Mouse (Mus musculus): Measurements from ENCODE around the gene Numa1.
"Not testable (repeated sequence)": the region's sequence is repeated elsewhere in the genome, so short reads cannot be mapped to it uniquely, and the experiment has no call there.

Gene Numa1

GRCm38 (mm10) chr7:101933751-101934240, at the start of gene Numa1, which contains the start of gene Lrrc51:
Numa1 (plus strand) TSS chr7:101934111.
Lrrc51 (minus strand) TSS chr7:101933895.
- peak; percentile 98 for DNase-seq

- no peak for DNase-seq
These were observed 49.8 kb upstream of the Numa1 start for GRCm38 (mm10) chr7:101884160-101884559.

GRCm38 (mm10) chr7:101886274-101886673, 47.6 kb upstream of the Numa1 start:
- no peak for DNase-seq

GRCm38 (mm10) chr7:101888460-101888859, 45.5 kb upstream of the Numa1 start:
- DNase-seq: no peak

DNA sequence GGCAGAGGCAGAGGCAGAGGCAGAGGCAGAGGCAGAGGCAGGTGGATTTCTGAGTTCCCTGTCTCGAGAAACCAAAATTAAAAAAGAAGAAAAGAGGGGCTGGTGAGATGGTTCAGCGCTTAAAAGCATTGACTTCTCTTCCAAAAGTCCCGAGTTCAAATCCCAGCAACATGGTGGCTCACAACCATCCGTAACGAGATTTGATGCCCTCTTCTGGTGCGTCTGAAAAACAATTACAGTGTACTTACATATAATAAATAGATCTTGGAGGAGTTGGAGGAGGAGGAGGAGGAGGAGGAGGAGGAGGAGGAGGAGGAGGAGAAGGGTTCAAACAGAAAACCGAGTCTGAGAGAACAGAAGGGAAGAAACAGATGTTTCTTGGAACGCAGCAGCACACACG, 38.2 kb upstream of the Numa1 start:
- no peak for DNase-seq

DNA sequence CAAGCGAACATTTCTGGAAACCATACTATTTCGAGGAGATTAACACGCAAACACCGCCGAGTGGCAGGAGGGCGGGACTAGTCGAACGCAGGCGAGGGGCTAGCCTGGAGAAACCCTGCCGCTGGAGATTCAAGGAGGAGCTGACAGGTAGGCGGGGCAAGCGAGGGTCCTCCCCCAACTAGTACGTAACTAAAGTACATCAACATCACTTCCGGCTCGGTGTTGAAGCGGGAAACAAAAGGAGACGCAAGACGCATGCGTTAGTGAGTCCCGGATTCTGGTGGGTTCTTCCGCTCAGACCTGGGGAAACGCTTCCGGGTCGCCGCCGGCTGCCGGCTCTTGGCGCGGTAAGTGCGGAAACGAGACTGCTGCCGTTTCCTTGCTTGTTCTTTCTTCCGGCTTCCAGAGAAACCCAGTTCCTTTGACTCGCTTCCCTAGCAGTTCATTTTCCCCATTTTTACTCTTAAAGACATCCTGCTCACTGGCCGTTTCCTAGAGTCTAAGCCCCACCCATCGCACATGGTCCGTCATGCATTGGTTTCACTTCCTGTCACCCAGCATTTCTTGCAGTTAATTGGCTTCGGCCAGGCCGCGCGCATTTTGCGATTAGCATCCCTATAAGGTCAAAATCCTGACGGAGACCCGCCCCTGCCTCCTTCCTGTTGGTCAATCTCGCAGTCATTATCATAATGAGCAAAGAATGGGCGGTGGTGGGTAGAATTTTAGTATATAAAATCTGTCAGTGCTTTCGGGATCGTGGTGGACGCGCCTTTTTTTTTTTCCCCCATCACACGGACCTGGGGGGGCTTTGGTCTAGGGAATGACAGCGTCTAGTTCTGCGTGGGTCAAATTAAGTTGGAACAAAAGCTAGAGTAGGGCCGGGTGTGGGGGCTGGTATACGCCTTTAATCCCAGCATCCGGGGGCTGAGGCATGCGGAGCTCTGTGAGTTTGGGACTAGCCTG, 37.5 kb upstream of the Numa1 start:
- DNase-seq: peak; percentile 99

GRCm38 (mm10) chr7:101900331-101901097, 33.4 kb upstream of the Numa1 start:
- DNase-seq: no peak

DNA sequence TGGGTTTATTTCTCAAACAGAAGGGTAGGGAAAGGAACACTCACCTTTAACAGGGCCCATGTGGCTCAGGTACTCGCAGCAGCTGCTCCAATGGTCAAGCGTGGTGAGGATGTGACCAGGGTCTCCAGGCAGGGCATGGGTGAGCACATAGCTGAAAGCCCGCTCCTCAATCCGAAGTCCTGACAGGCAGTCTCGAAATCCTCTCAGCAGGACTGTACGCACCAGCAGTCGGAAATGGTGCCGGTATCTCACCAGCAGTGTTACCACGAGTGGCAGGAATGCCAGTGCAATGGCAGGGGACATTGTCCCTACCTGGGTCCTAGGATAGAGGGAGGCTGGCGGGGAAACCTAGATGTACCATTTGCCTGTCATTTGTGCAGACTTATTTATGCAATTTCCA, 31.9 kb upstream of the Numa1 start:
- DNase-seq: no peak

- no peak for DNase-seq
These were observed 31.1 kb upstream of the Numa1 start for GRCm38 (mm10) chr7:101902846-101903245.

DNA sequence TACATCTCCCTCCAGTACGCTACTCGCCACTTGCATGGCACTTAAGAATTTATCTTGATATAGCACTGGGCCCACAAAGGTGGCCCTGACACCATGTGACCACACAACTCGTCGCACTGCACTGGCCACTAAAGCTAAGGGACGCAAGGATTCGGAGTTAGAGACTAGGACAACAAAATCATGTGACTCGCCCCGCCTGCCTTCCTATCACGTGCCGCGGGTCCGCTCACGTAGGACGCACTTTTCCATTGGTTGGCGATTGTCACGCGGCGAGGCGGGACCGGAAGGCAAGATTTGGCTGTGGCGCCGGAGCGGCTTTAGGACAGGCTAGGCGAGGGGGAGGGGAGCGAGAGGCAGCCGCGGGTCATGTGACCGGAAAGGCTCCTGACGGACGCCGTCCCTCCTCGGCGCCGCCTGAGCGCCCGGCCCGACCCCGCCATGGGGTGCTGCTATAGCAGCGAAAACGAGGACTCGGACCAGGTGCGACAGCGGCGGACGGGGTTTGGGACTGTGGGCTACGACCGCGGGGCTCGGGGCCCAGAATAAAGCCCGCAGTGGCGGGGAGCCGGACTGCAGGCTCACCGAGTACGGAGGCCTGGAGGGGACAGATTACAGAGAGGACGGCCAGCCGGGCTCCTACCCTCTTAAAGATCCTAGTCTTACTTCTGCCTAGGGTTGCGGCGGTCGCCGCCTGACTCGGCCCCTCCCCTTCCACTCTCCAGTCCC, 28.2 kb upstream of the Numa1 start, which contains the start of gene Lamtor1:
TSS of gene Lamtor1 (plus strand) at position 344 of the 726 bp plus-strand sequence.
- DNase-seq: peak; percentile 100

DNA sequence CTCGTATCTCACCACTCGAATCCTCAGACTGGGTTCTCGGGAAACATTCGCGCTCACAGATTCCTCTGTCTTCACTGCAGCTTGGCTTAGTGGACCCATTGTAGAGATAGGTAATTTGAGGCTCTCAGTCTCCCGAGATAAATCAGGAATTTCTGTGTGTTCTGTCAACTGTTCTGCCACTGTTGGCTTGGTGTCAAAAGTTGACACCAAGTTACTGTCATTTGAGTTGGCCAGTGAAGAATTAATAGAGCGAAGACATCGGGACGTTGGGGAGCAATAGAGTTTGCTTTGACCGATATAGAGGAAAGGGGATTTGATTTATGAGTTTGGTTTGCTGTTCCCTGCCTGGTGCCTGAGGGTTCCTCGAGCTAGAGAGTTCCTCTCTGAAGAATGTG, 27.6 kb upstream of the Numa1 start, which contains the start of gene Tomt:
TSS of gene Tomt (minus strand) at position 73 of the 395 bp plus-strand sequence.
- no peak for DNase-seq

- DNase-seq: no peak
These were observed 27.2 kb upstream of the Numa1 start for GRCm38 (mm10) chr7:101906696-101907095.

GRCm38 (mm10) chr7:101908367-101908766, 25.5 kb upstream of the Numa1 start:
- no peak for DNase-seq

DNA sequence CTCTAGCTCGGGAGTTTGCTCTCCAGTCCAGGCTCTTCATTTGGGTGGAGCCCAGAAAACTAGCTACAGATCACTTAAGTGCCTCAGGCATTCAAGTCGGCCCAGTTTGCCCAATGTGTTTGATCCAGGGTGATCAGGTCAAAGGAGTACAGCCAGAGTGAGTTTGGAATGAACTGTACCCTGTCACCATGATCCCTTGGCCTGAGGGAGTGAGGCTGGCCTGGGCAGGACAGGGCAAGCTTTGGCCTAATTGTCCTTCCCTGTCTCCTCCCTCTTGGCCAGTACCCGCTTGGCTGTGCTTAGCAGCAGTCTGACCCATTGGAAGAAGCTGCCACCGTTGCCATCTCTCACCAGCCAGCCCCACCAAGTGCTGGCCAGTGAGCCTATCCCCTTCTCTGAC, 23.8 kb upstream of the Numa1 start:
- no peak for DNase-seq

DNA sequence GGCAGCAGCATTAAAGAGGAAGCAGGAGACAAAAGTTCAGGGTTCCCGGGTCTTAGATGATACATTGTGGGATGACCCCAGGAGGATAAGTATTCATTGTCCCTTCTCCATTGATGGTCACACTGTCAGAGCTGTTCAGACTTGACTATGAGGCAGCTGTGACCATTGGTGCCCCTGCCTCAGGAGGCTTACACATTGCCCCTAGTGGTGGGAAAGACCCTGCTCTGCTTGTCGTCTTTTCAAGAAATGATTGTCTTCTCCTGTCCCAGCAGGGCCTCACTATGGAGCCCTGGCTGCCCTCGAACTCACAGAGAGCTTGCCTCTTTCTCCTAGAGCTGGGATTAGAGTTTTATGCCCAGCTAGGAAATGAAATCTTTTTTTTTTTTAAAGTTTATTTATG, 21.9 kb upstream of the Numa1 start:
- no peak for DNase-seq

DNA sequence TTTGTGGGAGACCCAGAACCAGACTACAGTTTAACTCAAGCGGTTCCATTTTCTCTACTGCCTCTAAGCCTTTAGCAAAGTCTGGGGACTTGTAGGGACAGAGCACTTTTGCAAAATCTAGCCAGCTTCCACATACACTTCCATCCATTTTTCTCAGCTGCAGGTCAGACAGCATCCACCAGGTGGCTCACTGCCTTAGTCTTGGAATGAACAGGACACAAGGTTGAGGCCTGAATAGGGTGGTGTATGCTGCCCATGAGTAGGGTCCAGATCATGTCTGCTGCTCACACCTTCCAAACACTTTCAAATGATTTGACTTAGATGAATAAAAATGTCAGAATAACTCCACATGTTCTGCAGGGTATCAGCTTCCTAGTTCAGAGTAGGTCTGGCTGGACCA, 15.8 kb upstream of the Numa1 start:
- peak; percentile 38 for DNase-seq

GRCm38 (mm10) chr7:101925892-101926291, 8.0 kb upstream of the Numa1 start:
- DNase-seq: not testable (repeated sequence)

DNA sequence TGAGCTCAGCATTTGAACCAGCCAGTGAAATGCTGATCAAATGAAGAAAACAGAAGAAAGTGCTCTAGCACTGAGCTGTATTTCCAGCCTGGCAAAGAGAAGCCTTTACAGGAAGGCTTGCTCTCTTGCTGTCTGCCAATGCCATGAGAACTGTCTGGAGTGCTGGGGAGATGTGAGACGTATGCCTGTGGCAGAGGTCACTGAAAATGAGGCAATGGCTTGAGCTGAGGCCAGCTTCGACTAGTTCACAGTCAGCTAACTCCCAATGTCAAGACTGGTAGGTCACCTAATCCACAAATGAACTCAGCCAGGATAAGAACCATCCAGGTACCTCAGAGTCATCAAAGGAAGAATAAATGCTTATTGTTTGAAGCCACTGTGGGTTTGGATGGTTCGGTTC, 5.8 kb upstream of the Numa1 start:
- no peak for DNase-seq

GRCm38 (mm10) chr7:101932551-101932950, 1.4 kb upstream of the Numa1 start:
- DNase-seq: no peak

DNA sequence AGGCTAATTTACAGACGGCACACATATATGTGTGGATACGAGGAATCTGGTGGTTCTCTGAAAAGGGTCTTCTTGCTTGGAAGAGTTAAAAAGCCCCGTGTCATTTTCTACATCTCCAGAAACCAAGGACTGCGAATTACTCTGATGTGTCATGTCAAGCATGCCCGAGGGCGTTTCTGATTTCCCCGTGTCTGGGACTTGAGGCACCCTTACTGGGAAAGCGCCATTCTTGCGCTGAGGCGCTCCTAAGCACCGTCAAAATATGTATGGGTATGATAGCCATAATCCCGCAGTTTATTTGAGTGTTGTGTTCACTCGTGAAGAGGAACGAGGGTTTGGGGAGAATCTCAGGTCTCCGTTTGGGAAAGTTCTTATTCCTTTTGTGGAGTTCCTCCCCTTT, 611 bp upstream of the Numa1 start:
- no peak for DNase-seq

GRCm38 (mm10) chr7:101935957-101936356, 2.0 kb downstream of the Numa1 start:
- no peak for DNase-seq

DNA sequence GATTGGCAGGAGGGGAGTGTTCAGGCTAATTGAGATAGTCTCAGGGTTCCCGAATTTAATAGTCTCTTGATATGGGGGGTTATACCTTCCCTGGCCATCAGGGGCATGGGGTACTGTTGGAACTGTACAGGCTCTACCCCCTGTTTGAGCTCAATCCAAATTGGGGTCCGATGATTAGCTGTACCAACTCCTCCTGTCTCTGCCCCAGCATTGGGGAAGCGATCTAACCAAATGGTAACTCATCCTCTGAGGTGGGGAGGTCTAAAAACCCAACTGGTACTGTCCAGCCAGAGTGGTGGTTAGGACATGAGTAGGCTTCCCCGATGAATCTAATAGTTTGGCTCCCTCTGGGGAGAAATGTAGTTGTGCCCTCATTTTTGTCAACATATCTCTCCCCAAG, 3.1 kb downstream of the Numa1 start:
- no peak for DNase-seq

- peak; percentile 7 for DNase-seq
These were observed 3.7 kb downstream of the Numa1 start for GRCm38 (mm10) chr7:101937569-101937968.

Data from right cerebral cortex, adult 18-20 months (tissue).